Mouse (Mus musculus) embryonic facial prominence, embryonic 13.5 days (tissue): ENCODE results near the gene Gm43738. TPM values are rescaled to one million over a fixed set of nuclear protein-coding genes. Genes with fewer than 3 reads are reported as not detected.

Experiments
- ATAC-seq: fragments of 200-750 bp; cut with Nextera tagmentation; 2 replicates; pipeline ENCODE4 v1.8.0; 2017; ENCODE audit warnings: low read depth; ENCODE audit not compliant: insufficient number of reproducible peaks, insufficient read depth, low FRiP score, low TSS enrichment
- H3K27ac ChIP-seq: fragments of 300-500 bp; sonication (generic); 2 replicates; pipeline ENCODE4 v1.5.1; 2015; ENCODE audit warnings: moderate library complexity, mild to moderate bottlenecking, inconsistent platforms
- H3K27me3 ChIP-seq: fragments of 300-500 bp; sonication (generic); 2 replicates; pipeline ENCODE4 v1.6.1; 2015; ENCODE audit warnings: mild to moderate bottlenecking, inconsistent platforms
- H3K36me3 ChIP-seq: fragments of 300-500 bp; sonication (generic); 2 replicates; pipeline ENCODE4 v1.6.1; 2015; ENCODE audit warnings: mild to moderate bottlenecking, inconsistent platforms
- H3K4me1 ChIP-seq: fragments of 300-500 bp; sonication (generic); 2 replicates; pipeline ENCODE4 v1.6.1; 2015; ENCODE audit warnings: inconsistent platforms
- H3K4me2 ChIP-seq: fragments of 300-500 bp; sonication (generic); 2 replicates; pipeline ENCODE4 v1.6.1; 2015; ENCODE audit warnings: moderate library complexity, mild to moderate bottlenecking, inconsistent platforms
- H3K4me3 ChIP-seq: fragments of 300-500 bp; sonication (generic); 2 replicates; pipeline ENCODE4 v1.5.1; 2015; ENCODE audit warnings: mild to moderate bottlenecking, inconsistent platforms
- H3K9ac ChIP-seq: fragments of 300-500 bp; sonication (generic); 2 replicates; pipeline ENCODE4 v1.6.1; 2015; ENCODE audit warnings: mild to moderate bottlenecking, inconsistent platforms
- H3K9me3 ChIP-seq: fragments of 300-500 bp; sonication (generic); 2 replicates; pipeline ENCODE4 v1.6.1; 2016; ENCODE audit warnings: inconsistent platforms
- WGBS: fragments of 180-500 bp; shearing (Covaris S2); methylation state at CpG from one replicate; pipeline ENCODE4 v1.1.7; 2015; ENCODE audit warnings: mixed read lengths; 5-methylcytosine and 5-hydroxymethylcytosine counted together
- polyA plus RNA-seq: library from polyadenylated mRNA; unstranded; fragments of >200 nt; fragmentation: Nextera tagmentation; extraction: Ambion mirVana; gene quantifications from 2 replicates; pipeline ENCODE4 v1.2.1, GENCODE M21; 2015

The Gm43738 gene
- not detected in 2 replicates for polyA plus RNA-seq

- no peaks in the 10 kb centered on the region for H3K9me3 ChIP-seq
- H3K4me2 ChIP-seq = peak within 1 kb of the TSS; percentile 85
- H3K36me3 ChIP-seq = peaks cover 40% of the 10 kb centered on the region
- ATAC-seq = no peak
- WGBS = 44% methylated on average over 7 of the region's 7 CpGs
- H3K4me3 ChIP-seq = peak within 1 kb of the TSS; percentile 67
- no peaks in the 10 kb centered on the region for H3K27me3 ChIP-seq
- H3K27ac ChIP-seq = peak within 1 kb of the TSS; percentile 68
- H3K4me1 ChIP-seq = peaks cover 35% of the 10 kb centered on the region
- H3K9ac ChIP-seq = peak within 1 kb of the TSS; percentile 76
Measured at GRCm38 (mm10) chr3:89100811-89101210, at the start of gene Gm43738. Gene Gm43738, minus strand, starts transcription at chr3:89101099.

- H3K27me3 ChIP-seq = peaks cover 60% of the 10 kb centered on the region
- no peak overlapping the region for H3K4me3 ChIP-seq
- H3K4me1 ChIP-seq = peaks cover 14% of the 10 kb centered on the region
- no peak for ATAC-seq
- H3K9ac ChIP-seq = no peak overlapping the region
- WGBS = 72% methylated on average over 14 of the region's 14 CpGs
- H3K4me2 ChIP-seq = peak overlapping the region; percentile 67; the same call in 1 of the 2 replicates
- H3K27ac ChIP-seq = no peak overlapping the region
- H3K9me3 ChIP-seq = no peaks in the 10 kb centered on the region
- H3K36me3 ChIP-seq = no peaks in the 10 kb centered on the region
Measured at GRCm38 (mm10) chr3:89148567-89148966, 47.7 kb upstream of the Gm43738 start.

- H3K36me3 ChIP-seq = no peaks in the 10 kb centered on the region
- ATAC-seq = no peak
- peaks cover 14% of the 10 kb centered on the region for H3K4me1 ChIP-seq
- no peaks in the 10 kb centered on the region for H3K9me3 ChIP-seq
- H3K27ac ChIP-seq = no peak overlapping the region
- H3K4me3 ChIP-seq = peak overlapping the region; percentile 41
- peak overlapping the region; percentile 62 for H3K9ac ChIP-seq
- peaks cover 60% of the 10 kb centered on the region for H3K27me3 ChIP-seq
- WGBS = 4% methylated on average over 15 of the region's 15 CpGs
- H3K4me2 ChIP-seq = peak overlapping the region; percentile 67
Measured at GRCm38 (mm10) chr3:89147979-89148311, 47.0 kb upstream of the Gm43738 start.

- no peak for ATAC-seq
- peak overlapping the region; percentile 67 for H3K4me2 ChIP-seq
- H3K9ac ChIP-seq = peak overlapping the region; percentile 62
- H3K27ac ChIP-seq = no peak overlapping the region
- peak overlapping the region; percentile 41 for H3K4me3 ChIP-seq
- no peaks in the 10 kb centered on the region for H3K9me3 ChIP-seq
- 24% methylated on average over 26 of the region's 26 CpGs for WGBS
- peaks cover 14% of the 10 kb centered on the region for H3K4me1 ChIP-seq
- peaks cover 57% of the 10 kb centered on the region for H3K27me3 ChIP-seq
- no peaks in the 10 kb centered on the region for H3K36me3 ChIP-seq
Measured at GRCm38 (mm10) chr3:89147101-89147978, 46.4 kb upstream of the Gm43738 start.

GRCm38 (mm10) chr3:89145566-89145965, 44.7 kb upstream of the Gm43738 start:
- WGBS = 19% methylated on average over 8 of the region's 8 CpGs
- no peaks in the 10 kb centered on the region for H3K36me3 ChIP-seq
- H3K27ac ChIP-seq = no peak overlapping the region
- no peak overlapping the region for H3K9ac ChIP-seq
- no peak for ATAC-seq
- no peaks in the 10 kb centered on the region for H3K9me3 ChIP-seq
- peaks cover 14% of the 10 kb centered on the region for H3K4me1 ChIP-seq
- peaks cover 45% of the 10 kb centered on the region for H3K27me3 ChIP-seq
- H3K4me3 ChIP-seq = no peak overlapping the region
- H3K4me2 ChIP-seq = no peak overlapping the region

- WGBS = 82% methylated on average over 10 of the region's 10 CpGs
- no peak overlapping the region for H3K4me3 ChIP-seq
- H3K27me3 ChIP-seq = peaks cover 37% of the 10 kb centered on the region
- no peak overlapping the region for H3K9ac ChIP-seq
- ATAC-seq = no peak
- no peak overlapping the region for H3K27ac ChIP-seq
- H3K9me3 ChIP-seq = no peaks in the 10 kb centered on the region
- H3K36me3 ChIP-seq = no peaks in the 10 kb centered on the region
- H3K4me2 ChIP-seq = no peak overlapping the region
- peaks cover 14% of the 10 kb centered on the region for H3K4me1 ChIP-seq
Measured at GRCm38 (mm10) chr3:89144821-89145220, 43.9 kb upstream of the Gm43738 start.

GRCm38 (mm10) chr3:89136365-89136764, 35.5 kb upstream of the Gm43738 start:
- Histone ChIP-seq H3K4me1 (peaks cover 10% of the 10 kb centered on the region), H3K27ac (no peak overlapping the region), H3K27me3 (peaks cover 15% of the 10 kb centered on the region; the same call in 1 of the 2 replicates), H3K9ac (no peak overlapping the region), H3K36me3 (no peaks in the 10 kb centered on the region), H3K4me3 (no peak overlapping the region), H3K9me3 (no peaks in the 10 kb centered on the region), H3K4me2 (no peak overlapping the region)
- no peak for ATAC-seq
- 36% methylated on average over 9 of the region's 9 CpGs for WGBS

- WGBS = 49% methylated on average over 3 of the region's 3 CpGs
- Histone ChIP-seq H3K4me3 (no peak within 1 kb of the TSS), H3K27ac (no peak within 1 kb of the TSS), H3K9ac (no peak within 1 kb of the TSS), H3K4me1 (peaks cover 10% of the 10 kb centered on the region), H3K27me3 (peaks cover 15% of the 10 kb centered on the region; the same call in 1 of the 2 replicates), H3K36me3 (no peaks in the 10 kb centered on the region), H3K4me2 (no peak within 1 kb of the TSS), H3K9me3 (no peaks in the 10 kb centered on the region)
- no peak for ATAC-seq
Measured at GRCm38 (mm10) chr3:89135958-89136357, 35.1 kb upstream of the Gm43738 start, which contains the start of gene Pklr. Gene Pklr, plus strand, starts transcription at chr3:89136142.

GRCm38 (mm10) chr3:89133752-89134151, 32.9 kb upstream of the Gm43738 start:
- ATAC-seq = no peak
- Histone ChIP-seq H3K4me3 (no peak overlapping the region), H3K9ac (no peak overlapping the region), H3K4me1 (peaks cover 10% of the 10 kb centered on the region), H3K36me3 (no peaks in the 10 kb centered on the region), H3K4me2 (no peak overlapping the region), H3K9me3 (no peaks in the 10 kb centered on the region), H3K27ac (no peak overlapping the region), H3K27me3 (peaks cover 15% of the 10 kb centered on the region; the same call in 1 of the 2 replicates)
- WGBS = 94% methylated on average over 1 of the region's 1 CpGs

GRCm38 (mm10) chr3:89133063-89133450, 32.2 kb upstream of the Gm43738 start:
- Histone ChIP-seq H3K4me3 (no peak overlapping the region), H3K36me3 (no peaks in the 10 kb centered on the region), H3K27ac (no peak overlapping the region), H3K9me3 (no peaks in the 10 kb centered on the region), H3K27me3 (peaks cover 15% of the 10 kb centered on the region; the same call in 1 of the 2 replicates), H3K9ac (no peak overlapping the region), H3K4me2 (no peak overlapping the region), H3K4me1 (peaks cover 10% of the 10 kb centered on the region)
- 84% methylated on average over 7 of the region's 7 CpGs for WGBS
- no peak for ATAC-seq

GRCm38 (mm10) chr3:89132285-89133062, 31.6 kb upstream of the Gm43738 start:
- Histone ChIP-seq H3K9me3 (no peaks in the 10 kb centered on the region), H3K4me3 (peak overlapping the region; percentile 40), H3K27ac (no peak overlapping the region), H3K36me3 (no peaks in the 10 kb centered on the region), H3K4me1 (peaks cover 10% of the 10 kb centered on the region), H3K9ac (peak overlapping the region; percentile 62), H3K27me3 (peaks cover 15% of the 10 kb centered on the region; the same call in 1 of the 2 replicates), H3K4me2 (peak overlapping the region; percentile 73)
- 15% methylated on average over 30 of the region's 30 CpGs for WGBS
- 0 out of 2 replicates have a peak, but pooled peaks have one; percentile 32 for ATAC-seq
